Mouse (Mus musculus): ENCODE measurements around the gene Cbfa2t2.

- no peak for TF ChIP-seq CTCF (IDR thresholded peaks at IDR 0.05; ENCODE audit: insufficient read depth, low read length)
- TF ChIP-seq POLR2A (IDR thresholded peaks at IDR 0.05; ENCODE audit: borderline replicate concordance, extremely low read depth, low read depth, low read length): no peak
Measured at GRCm38 (mm10) chr2:154452951-154453350, 16.7 kb downstream of the Cbfa2t2 start.

Measured in lung, adult 2 months (tissue).